Mouse (Mus musculus): ENCODE measurements around the gene March10.

DNA sequence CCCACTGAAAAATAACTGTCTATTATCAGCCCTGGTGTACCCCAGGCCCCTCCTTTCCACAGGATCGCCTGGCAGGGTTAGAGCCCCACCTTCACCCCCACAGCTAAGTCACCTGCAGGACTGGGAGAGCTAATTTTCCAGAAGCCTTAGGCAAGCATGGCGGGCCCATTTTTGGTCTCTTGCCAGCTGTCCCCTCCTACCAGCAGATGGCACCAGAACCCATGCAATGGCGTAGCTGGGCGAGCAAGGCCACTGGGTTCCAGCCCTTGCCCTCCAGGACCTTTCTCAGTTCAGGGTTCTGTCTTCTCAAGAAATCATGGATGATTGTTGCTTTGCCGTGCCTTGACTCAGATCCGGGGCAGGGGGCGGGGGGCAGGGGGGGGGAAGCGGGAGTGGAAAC lies 124.1 kb downstream of the March10 start:
- TF ChIP-seq EP300 (IDR thresholded peaks at IDR 0.05; ENCODE audit: low read depth) (no peak), CTCF (IDR thresholded peaks at IDR 0.05; ENCODE audit: low read depth) (peak; percentile 81)

All from liver, embryonic 14.5 days (tissue).